Comparison of ENCODE assay signal across 9 mouse cellular contexts in genomic region chr6:99026040-99026439, GRCm38 (mm10).
DNase-seq lines count a peak whose midpoint lies in the region; ATAC-seq and TF ChIP-seq lines count a peak whose summit lies in the region.
"Had no signal": no experiment of that assay in that cellular context is flagged by ENCODE, and none has a peak within 500 bp of the region (broad histone marks: within the 10 kb centered on the region; RNA-seq: fewer than 3 reads in every experiment).

No protein-coding gene starts in this region.

- WGBS in lung, embryonic 15.5 days, result 27% methylated on average over 3 of the region's 3 CpGs
- 57% methylated on average over 3 of the region's 3 CpGs for WGBS in embryonic facial prominence, embryonic 15.5 days
- 50% methylated on average over 3 of the region's 3 CpGs for WGBS in liver, embryonic 12.5 days (ENCODE audit: insufficient replicate concordance)
- 22% methylated on average over 3 of the region's 3 CpGs for WGBS in stomach, postnatal 0 days

- H3K36me3 ChIP-seq in lung, embryonic 15.5 days, result no peaks in the 10 kb centered on the region
- H3K36me3 ChIP-seq in embryonic facial prominence, embryonic 15.5 days, result no peaks in the 10 kb centered on the region
- no peaks in the 10 kb centered on the region for H3K36me3 ChIP-seq in liver, embryonic 12.5 days
- H3K36me3 ChIP-seq in stomach, postnatal 0 days (ENCODE audit: control insufficient read depth, insufficient read depth, low read length), result no peaks in the 10 kb centered on the region

- H3K4me3 ChIP-seq in lung, embryonic 15.5 days, result peak overlapping the region; percentile 23
- H3K4me3 ChIP-seq in embryonic facial prominence, embryonic 15.5 days (replicated peaks), result no peak overlapping the region; the same call in 1 of the 2 replicates
- no peak overlapping the region for H3K4me3 ChIP-seq in liver, embryonic 12.5 days
- H3K4me3 ChIP-seq in stomach, postnatal 0 days (ENCODE audit: low read depth, low read length), result peak overlapping the region; percentile 32

- H3K27me3 ChIP-seq in lung, embryonic 15.5 days, result no peaks in the 10 kb centered on the region
- H3K27me3 ChIP-seq in embryonic facial prominence, embryonic 15.5 days, result no peaks in the 10 kb centered on the region
- peaks cover 23% of the 10 kb centered on the region for H3K27me3 ChIP-seq in liver, embryonic 12.5 days (replicated peaks)
- no peaks in the 10 kb centered on the region for H3K27me3 ChIP-seq in stomach, postnatal 0 days (ENCODE audit: control insufficient read depth, insufficient read depth, low read length)

- peak overlapping the region; percentile 50 for H3K4me2 ChIP-seq in lung, embryonic 15.5 days
- H3K4me2 ChIP-seq in embryonic facial prominence, embryonic 15.5 days (replicated peaks), result peak overlapping the region; percentile 29
- peak overlapping the region; percentile 31 for H3K4me2 ChIP-seq in liver, embryonic 12.5 days
- peak overlapping the region; percentile 54 for H3K4me2 ChIP-seq in stomach, postnatal 0 days (replicated peaks; ENCODE audit: low read depth)

- H3K4me1 ChIP-seq in lung, embryonic 15.5 days, result peaks cover 33% of the 10 kb centered on the region; the same call in 1 of the 2 replicates
- H3K4me1 ChIP-seq in embryonic facial prominence, embryonic 15.5 days, result peaks cover 8% of the 10 kb centered on the region
- H3K4me1 ChIP-seq in liver, embryonic 12.5 days, result peaks cover 40% of the 10 kb centered on the region
- H3K4me1 ChIP-seq in stomach, postnatal 0 days (replicated peaks; ENCODE audit: control insufficient read depth, insufficient read depth), result peaks cover 8% of the 10 kb centered on the region; the same call in 1 of the 2 replicates

- no peak for DNase-seq in lung, postnatal 25 days (ENCODE audit: low spot score)
- no peak for DNase-seq in stomach, postnatal 0 days (ENCODE audit: low spot score)
- no peak for DNase-seq in urinary bladder, postnatal 14 days (ENCODE audit: low spot score)
- DNase-seq in right cerebral cortex, postnatal 14 days, result no peak
- no peak for DNase-seq in testis, postnatal 10 days (ENCODE audit: low spot score)
- DNase-seq: adrenal gland, postnatal 10 days had no signal

- no peak for TF ChIP-seq EP300 in stomach, postnatal 0 days (optimal IDR thresholded peaks at IDR 0.05)

- no peak overlapping the region for H3K27ac ChIP-seq in lung, embryonic 15.5 days
- no peak overlapping the region for H3K27ac ChIP-seq in embryonic facial prominence, embryonic 15.5 days (replicated peaks)
- H3K27ac ChIP-seq in liver, embryonic 12.5 days, result no peak overlapping the region
- H3K27ac ChIP-seq in stomach, postnatal 0 days (replicated peaks), result 0 out of 2 replicates have a peak overlapping the region, but pooled peaks have one; percentile 46

- no peak for ATAC-seq in lung, embryonic 15.5 days (ENCODE audit: borderline replicate concordance, extremely low read depth, low FRiP score, low TSS enrichment)
- ATAC-seq in embryonic facial prominence, embryonic 15.5 days (ENCODE audit: insufficient number of reproducible peaks, low FRiP score, low TSS enrichment, low read depth), result no peak
- ATAC-seq in liver, embryonic 12.5 days, result no peak
- no peak for ATAC-seq in stomach, postnatal 0 days (ENCODE audit: low FRiP score, low TSS enrichment)

- H3K9ac ChIP-seq in lung, embryonic 15.5 days, result no peak overlapping the region
- H3K9ac ChIP-seq in embryonic facial prominence, embryonic 15.5 days, result no peak overlapping the region
- H3K9ac ChIP-seq in liver, embryonic 12.5 days, result no peak overlapping the region
- H3K9ac ChIP-seq in stomach, postnatal 0 days (ENCODE audit: low read length), result peak overlapping the region; percentile 14; the same call in 1 of the 2 replicates

- TF ChIP-seq CTCF in stomach, postnatal 0 days (IDR thresholded peaks at IDR 0.05; ENCODE audit: low read depth), result no peak

- H3K9me3 ChIP-seq in lung, embryonic 15.5 days, result no peaks in the 10 kb centered on the region
- no peaks in the 10 kb centered on the region for H3K9me3 ChIP-seq in embryonic facial prominence, embryonic 15.5 days (replicated peaks)
- H3K9me3 ChIP-seq in liver, embryonic 12.5 days (replicated peaks), result no peaks in the 10 kb centered on the region
- H3K9me3 ChIP-seq in stomach, postnatal 0 days (ENCODE audit: control insufficient read depth, low read length), result no peaks in the 10 kb centered on the region

Comparison
In these comparisons a context has a peak if more than half of its experiments do, and no peak if none do; other contexts are left out.
1. H3K4me3 ChIP-seq: peak in lung, embryonic 15.5 days (single experiment) and stomach, postnatal 0 days (single experiment); none in embryonic facial prominence, embryonic 15.5 days (single experiment) and liver, embryonic 12.5 days (single experiment).
2. Peak in every context shown above with its lines, with median percentiles within 50 percentile points of each other: H3K4me2 ChIP-seq.